ENCODE assay signal across 19 mouse cellular contexts in the genomic region with DNA sequence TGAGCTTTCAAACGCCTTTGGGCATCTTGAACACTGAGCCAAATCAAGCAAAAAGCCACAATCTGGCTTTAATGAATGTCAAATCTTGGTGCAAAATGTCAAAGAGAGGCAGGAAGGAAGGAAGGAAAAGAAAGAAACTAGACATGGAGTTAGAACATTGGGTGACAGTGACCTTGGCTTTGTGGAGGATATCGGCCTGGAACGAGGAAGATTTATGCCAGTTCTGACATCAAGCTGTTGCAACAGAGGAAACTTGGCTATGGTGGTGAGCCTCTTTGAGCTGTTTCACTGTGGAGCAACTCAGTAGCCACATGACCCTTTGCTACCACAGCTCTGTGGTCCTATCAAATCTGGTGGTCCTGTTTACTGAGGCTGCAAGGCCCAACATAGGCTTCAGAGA. TPM values are rescaled to one million over a fixed set of nuclear protein-coding genes. Genes with fewer than 3 reads are reported as not detected.
DNase-seq lines count a peak whose midpoint lies in the region.
"Had no signal": no experiment of that assay in that cellular context is flagged by ENCODE, and none has a peak within 500 bp of the region (broad histone marks: within the 10 kb centered on the region; RNA-seq: fewer than 3 reads in every experiment).

No protein-coding gene starts in this region.

- DNase-seq in adrenal gland, adult (ENCODE audit: inconsistent age in 2 of 2, low spot score in 1 of 2) = peak; percentile 78 to 92
- no peak for DNase-seq in adrenal gland, postnatal 4 days (ENCODE audit: low spot score in 2 of 2)
- DNase-seq in kidney, postnatal 14 days = peak; percentile 62
- no peak for DNase-seq in kidney, postnatal 4 days
- DNase-seq in adipocyte (ENCODE audit: low spot score) = peak; percentile 77
- peak; percentile 70 for DNase-seq in gonadal fat pad, adult 2 months (ENCODE audit: low read depth)
- DNase-seq in ovary, adult 18-20 months (ENCODE audit: low spot score) = no peak
- no peak for DNase-seq in cerebellum, postnatal 14 days
- DNase-seq: cerebellum, adult 11-12 months; gastrocnemius, postnatal 25 days; kidney, postnatal 10 days; lung, postnatal 4 days; thymus, postnatal 25 days had no signal

RNA-seq across cellular contexts. Expression of a gene that starts 1.0 kb away (rescaled TPM):
- total RNA-seq in adrenal gland, postnatal 4 days (2021) = 1 to 10 TPM in 1 of 2 experiments, under 1 TPM in 1; 0.28 to 1.1 TPM
- polyA plus RNA-seq in gonadal fat pad, adult 2 months (2012; rRNA removed) = 0.29 and 0.47 TPM in 2 replicates
- total RNA-seq: hematopoietic stem cell, adult 5-6 weeks had no signal
- polyA plus RNA-seq: activated CD4-positive, CD25-positive, alpha-beta regulatory T cell, adult 4 months; CD4-positive, CD25-positive, alpha-beta regulatory T cell, adult 4 months; neural tube, embryonic 13.5 days had no signal

RNA-seq across cellular contexts. Expression of a gene that starts 23.3 kb away (rescaled TPM):
- under 1 TPM; 0.11 to 0.42 TPM for total RNA-seq in adrenal gland, postnatal 4 days (2021)
- 0.23 and 0.33 TPM in 2 replicates for polyA plus RNA-seq in gonadal fat pad, adult 2 months (2012; rRNA removed)
- total RNA-seq: gastrocnemius, postnatal 25 days; hematopoietic stem cell, adult 5-6 weeks had no signal
- polyA plus RNA-seq: heart, embryonic 16.5 days; liver, embryonic 16.5 days had no signal

RNA-seq across cellular contexts. Expression of a gene that starts 52.9 kb away (rescaled TPM):
- total RNA-seq in adrenal gland, postnatal 4 days (2021) = 10 to 100 TPM; 83.7 to 86.7 TPM
- polyA plus RNA-seq in gonadal fat pad, adult 2 months (2012; rRNA removed) = 113 and 121 TPM in 2 replicates

Comparison
In these comparisons a context has a peak if more than half of its experiments do, and no peak if none do; other contexts are left out.
1. DNase-seq: peak in adrenal gland, adult (2 of 2), kidney, postnatal 14 days (single experiment), adipocyte (single experiment) and gonadal fat pad, adult 2 months (single experiment); none in adrenal gland, postnatal 4 days (0 of 2), kidney, postnatal 4 days (0 of 2), ovary, adult 18-20 months (single experiment) and cerebellum, postnatal 14 days (0 of 2).